In the genomic region with DNA sequence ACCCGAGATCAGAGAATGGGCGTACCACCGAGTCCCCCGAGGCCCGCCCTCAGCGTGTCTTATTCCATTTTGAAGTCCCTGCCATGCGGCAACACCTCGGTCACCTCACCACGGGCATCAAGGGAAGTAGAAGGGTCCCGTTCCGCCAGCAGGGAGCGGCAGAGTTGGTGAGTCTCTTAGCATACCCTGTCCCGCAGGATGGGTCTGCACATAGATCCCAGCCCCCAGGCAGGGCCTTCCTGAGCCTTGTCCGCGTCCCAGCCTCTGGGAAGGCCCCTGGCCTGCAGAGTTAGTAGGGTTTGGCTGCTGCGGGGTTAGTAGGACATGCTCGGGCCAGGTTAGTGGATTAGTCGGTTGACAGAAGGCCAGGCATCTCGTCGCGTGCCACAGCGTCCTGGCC, we compare ENCODE assay signal across 11 mouse cellular contexts. TPM values are rescaled to one million over a fixed set of nuclear protein-coding genes. Genes with fewer than 3 reads are reported as not detected.
DNase-seq lines count a peak whose midpoint lies in the region; ATAC-seq and TF ChIP-seq lines count a peak whose summit lies in the region.
"Had no signal": no experiment of that assay in that cellular context is flagged by ENCODE, and none has a peak within 500 bp of the region (broad histone marks: within the 10 kb centered on the region; RNA-seq: fewer than 3 reads in every experiment).

No protein-coding gene starts in this region.

- H3K9me3 ChIP-seq in lung, embryonic 14.5 days (ENCODE audit: low read depth, low read length) = no peaks in the 10 kb centered on the region
- H3K9me3 ChIP-seq in forebrain, embryonic 12.5 days = no peaks in the 10 kb centered on the region
- no peaks in the 10 kb centered on the region for H3K9me3 ChIP-seq in limb, embryonic 10.5 days (replicated peaks)
- H3K9me3 ChIP-seq in neural tube, embryonic 14.5 days (ENCODE audit: control insufficient read depth, low read length) = no peaks in the 10 kb centered on the region
- H3K9me3 ChIP-seq in stomach, postnatal 0 days (ENCODE audit: control insufficient read depth, low read length) = no peaks in the 10 kb centered on the region
- no peaks in the 10 kb centered on the region for H3K9me3 ChIP-seq in heart, embryonic 11.5 days (replicated peaks; ENCODE audit: control insufficient read depth, low read length)
- H3K9me3 ChIP-seq: liver, embryonic 13.5 days had no signal

- ATAC-seq in lung, embryonic 14.5 days (ENCODE audit: insufficient read depth) = no peak
- ATAC-seq in forebrain, embryonic 12.5 days (ENCODE audit: low FRiP score) = no peak
- ATAC-seq in neural tube, embryonic 14.5 days (ENCODE audit: low read depth) = no peak
- ATAC-seq in stomach, postnatal 0 days (ENCODE audit: low FRiP score, low TSS enrichment) = no peak
- no peak for ATAC-seq in heart, embryonic 11.5 days (replicated peaks; ENCODE audit: insufficient number of reproducible peaks, low FRiP score, low TSS enrichment)

- H3K27ac ChIP-seq in lung, embryonic 14.5 days (ENCODE audit: low read depth) = no peak overlapping the region
- H3K27ac ChIP-seq in forebrain, embryonic 12.5 days = peak overlapping the region; percentile 85
- H3K27ac ChIP-seq in limb, embryonic 10.5 days = peak overlapping the region; percentile 53
- H3K27ac ChIP-seq in neural tube, embryonic 14.5 days (ENCODE audit: low read depth, low read length) = no peak overlapping the region; the same call in 1 of the 2 replicates
- no peak overlapping the region for H3K27ac ChIP-seq in stomach, postnatal 0 days (replicated peaks)
- H3K27ac ChIP-seq in heart, embryonic 11.5 days (ENCODE audit: low read depth, low read length) = no peak overlapping the region
- H3K27ac ChIP-seq: liver, embryonic 13.5 days had no signal

- no peak overlapping the region for H3K4me2 ChIP-seq in lung, embryonic 14.5 days
- H3K4me2 ChIP-seq in forebrain, embryonic 12.5 days = 0 out of 2 replicates have a peak overlapping the region, but pooled peaks have one; percentile 2
- H3K4me2 ChIP-seq in neural tube, embryonic 14.5 days (ENCODE audit: low read depth, low read length) = no peak overlapping the region
- no peak overlapping the region for H3K4me2 ChIP-seq in stomach, postnatal 0 days (replicated peaks; ENCODE audit: low read depth)
- no peak overlapping the region for H3K4me2 ChIP-seq in heart, embryonic 11.5 days
- H3K4me2 ChIP-seq: liver, embryonic 13.5 days had no signal

- no peak overlapping the region for H3K4me3 ChIP-seq in lung, embryonic 14.5 days (ENCODE audit: low read depth, low read length)
- H3K4me3 ChIP-seq in forebrain, embryonic 12.5 days (replicated peaks) = no peak overlapping the region
- no peak overlapping the region for H3K4me3 ChIP-seq in limb, embryonic 10.5 days
- H3K4me3 ChIP-seq in neural tube, embryonic 14.5 days (ENCODE audit: low read depth, low read length) = no peak overlapping the region
- H3K4me3 ChIP-seq in stomach, postnatal 0 days (ENCODE audit: low read depth, low read length) = no peak overlapping the region
- no peak overlapping the region for H3K4me3 ChIP-seq in heart, embryonic 11.5 days (ENCODE audit: low read depth, low read length)
- H3K4me3 ChIP-seq: liver, embryonic 13.5 days had no signal

- TF ChIP-seq EP300 in stomach, postnatal 0 days (optimal IDR thresholded peaks at IDR 0.05) = no peak

- H3K9ac ChIP-seq in lung, embryonic 14.5 days = no peak overlapping the region
- H3K9ac ChIP-seq in forebrain, embryonic 12.5 days = peak overlapping the region; percentile 30
- H3K9ac ChIP-seq in neural tube, embryonic 14.5 days (replicated peaks; ENCODE audit: low read depth, low read length) = peak overlapping the region; percentile 2; the same call in 1 of the 2 replicates
- no peak overlapping the region for H3K9ac ChIP-seq in stomach, postnatal 0 days (ENCODE audit: low read length)
- no peak overlapping the region for H3K9ac ChIP-seq in heart, embryonic 11.5 days (ENCODE audit: low read depth, low read length)
- H3K9ac ChIP-seq: liver, embryonic 13.5 days had no signal

- H3K4me1 ChIP-seq in lung, embryonic 14.5 days (ENCODE audit: insufficient read depth) = 0 out of 2 replicates have a peak, but pooled peaks cover 5% of the 10 kb centered on the region
- H3K4me1 ChIP-seq in forebrain, embryonic 12.5 days = peaks cover 96% of the 10 kb centered on the region
- H3K4me1 ChIP-seq in limb, embryonic 10.5 days = peaks cover 42% of the 10 kb centered on the region
- H3K4me1 ChIP-seq in neural tube, embryonic 14.5 days (ENCODE audit: control insufficient read depth, insufficient read depth, low read length) = peaks cover 36% of the 10 kb centered on the region
- no peaks in the 10 kb centered on the region for H3K4me1 ChIP-seq in stomach, postnatal 0 days (replicated peaks; ENCODE audit: control insufficient read depth, insufficient read depth)
- H3K4me1 ChIP-seq in heart, embryonic 11.5 days (ENCODE audit: control insufficient read depth, insufficient read depth, low read length) = peaks cover 8% of the 10 kb centered on the region; the same call in 1 of the 2 replicates

- 56% methylated on average over 22 of the region's 22 CpGs for WGBS in lung, embryonic 14.5 days
- WGBS in forebrain, embryonic 12.5 days = 49% methylated on average over 22 of the region's 22 CpGs
- 57% methylated on average over 22 of the region's 22 CpGs for WGBS in limb, embryonic 10.5 days
- WGBS in neural tube, embryonic 14.5 days = 58% methylated on average over 22 of the region's 22 CpGs
- 52% methylated on average over 21 of the region's 22 CpGs for WGBS in stomach, postnatal 0 days
- WGBS in heart, embryonic 11.5 days (ENCODE audit: insufficient replicate concordance) = 55% methylated on average over 22 of the region's 22 CpGs

- no peaks in the 10 kb centered on the region for H3K36me3 ChIP-seq in lung, embryonic 14.5 days (ENCODE audit: insufficient read depth)
- peaks cover 47% of the 10 kb centered on the region for H3K36me3 ChIP-seq in forebrain, embryonic 12.5 days (replicated peaks)
- no peaks in the 10 kb centered on the region for H3K36me3 ChIP-seq in limb, embryonic 10.5 days
- peaks cover 35% of the 10 kb centered on the region for H3K36me3 ChIP-seq in neural tube, embryonic 14.5 days (ENCODE audit: control insufficient read depth, insufficient read depth, low read length)
- no peaks in the 10 kb centered on the region for H3K36me3 ChIP-seq in stomach, postnatal 0 days (ENCODE audit: control insufficient read depth, insufficient read depth, low read length)
- H3K36me3 ChIP-seq in heart, embryonic 11.5 days (ENCODE audit: control insufficient read depth, insufficient read depth, low read length) = no peaks in the 10 kb centered on the region
- H3K36me3 ChIP-seq: liver, embryonic 13.5 days had no signal

- no peak for DNase-seq in lung, embryonic 14.5 days
- no peak for DNase-seq in lung, postnatal 10 days
- DNase-seq in limb, embryonic 10.5 days (ENCODE audit: low spot score) = no peak
- no peak for DNase-seq in stomach, postnatal 0 days (ENCODE audit: low spot score)
- DNase-seq in ovary, postnatal 10 days (ENCODE audit: low spot score) = no peak
- DNase-seq: cerebellum, adult 11 months; kidney, adult 8-10 months; liver, embryonic 13.5 days had no signal

- 0 out of 2 replicates have a peak, but pooled peaks have one; percentile 5 for TF ChIP-seq CTCF in lung, embryonic 14.5 days (IDR thresholded peaks at IDR 0.05; ENCODE audit: low read depth)
- TF ChIP-seq CTCF in stomach, postnatal 0 days (IDR thresholded peaks at IDR 0.05; ENCODE audit: low read depth) = no peak; the same call in 1 of the 2 replicates

- no peaks in the 10 kb centered on the region for H3K27me3 ChIP-seq in lung, embryonic 14.5 days (ENCODE audit: insufficient read depth, low read length)
- H3K27me3 ChIP-seq in forebrain, embryonic 12.5 days = no peaks in the 10 kb centered on the region
- H3K27me3 ChIP-seq in limb, embryonic 10.5 days (ENCODE audit: low read depth, poor library complexity, severe bottlenecking) = peaks cover 52% of the 10 kb centered on the region
- no peaks in the 10 kb centered on the region for H3K27me3 ChIP-seq in neural tube, embryonic 14.5 days (ENCODE audit: control insufficient read depth, insufficient read depth, low read length)
- no peaks in the 10 kb centered on the region for H3K27me3 ChIP-seq in stomach, postnatal 0 days (ENCODE audit: control insufficient read depth, insufficient read depth, low read length)
- peaks cover 31% of the 10 kb centered on the region for H3K27me3 ChIP-seq in heart, embryonic 11.5 days (ENCODE audit: control insufficient read depth, insufficient read depth, low read length)

RNA-seq across cellular contexts. Expression of a gene that starts 35.3 kb away (rescaled TPM):
- 2.4 and 2.7 TPM in 2 replicates for polyA plus RNA-seq in lung, embryonic 14.5 days (2014; fragmentation: Nextera tagmentation; extraction: Ambion mirVana)
- 1.2 and 1.4 TPM in 2 replicates for polyA plus RNA-seq in forebrain, embryonic 12.5 days (2016; fragmentation: Nextera tagmentation; extraction: Ambion mirVana)
- polyA plus RNA-seq in limb, embryonic 10.5 days (2016; fragmentation: Nextera tagmentation; extraction: Ambion mirVana) = 0.34 and 0.46 TPM in 2 replicates
- polyA plus RNA-seq in neural tube, embryonic 14.5 days (2014; fragmentation: Nextera tagmentation; extraction: Ambion mirVana) = 0.79 and 2.7 TPM in 2 replicates
- 1.9 and 2.2 TPM in 2 replicates for polyA plus RNA-seq in stomach, postnatal 0 days (2015; fragmentation: Nextera tagmentation; extraction: Ambion mirVana)
- polyA plus RNA-seq in heart, embryonic 11.5 days (2014; fragmentation: Nextera tagmentation; extraction: Ambion mirVana) = 0.66 TPM in 1 of 2 replicates, not detected in the other

RNA-seq across cellular contexts. Expression of a gene that starts 38.6 kb away (rescaled TPM):
- polyA plus RNA-seq in lung, embryonic 14.5 days (2014; fragmentation: Nextera tagmentation; extraction: Ambion mirVana) = 2.0 TPM in 2 replicates
- 1.2 and 1.3 TPM in 2 replicates for polyA plus RNA-seq in forebrain, embryonic 12.5 days (2016; fragmentation: Nextera tagmentation; extraction: Ambion mirVana)
- not detected in 2 replicates for polyA plus RNA-seq in limb, embryonic 10.5 days (2016; fragmentation: Nextera tagmentation; extraction: Ambion mirVana)
- polyA plus RNA-seq in neural tube, embryonic 14.5 days (2014; fragmentation: Nextera tagmentation; extraction: Ambion mirVana) = 3.4 and 4.5 TPM in 2 replicates
- 1.7 and 2.0 TPM in 2 replicates for polyA plus RNA-seq in stomach, postnatal 0 days (2015; fragmentation: Nextera tagmentation; extraction: Ambion mirVana)
- polyA plus RNA-seq in heart, embryonic 11.5 days (2014; fragmentation: Nextera tagmentation; extraction: Ambion mirVana) = not detected in 2 replicates

RNA-seq across cellular contexts. Expression of a gene that starts 59.5 kb away (rescaled TPM):
- polyA plus RNA-seq in lung, embryonic 14.5 days (2014; fragmentation: Nextera tagmentation; extraction: Ambion mirVana) = 53.2 and 57.7 TPM in 2 replicates
- polyA plus RNA-seq in forebrain, embryonic 12.5 days (2016; fragmentation: Nextera tagmentation; extraction: Ambion mirVana) = 27.1 and 28.6 TPM in 2 replicates
- polyA plus RNA-seq in limb, embryonic 10.5 days (2016; fragmentation: Nextera tagmentation; extraction: Ambion mirVana) = 37.5 and 38.0 TPM in 2 replicates
- 27.1 and 28.1 TPM in 2 replicates for polyA plus RNA-seq in neural tube, embryonic 14.5 days (2014; fragmentation: Nextera tagmentation; extraction: Ambion mirVana)
- polyA plus RNA-seq in stomach, postnatal 0 days (2015; fragmentation: Nextera tagmentation; extraction: Ambion mirVana) = 29.2 and 30.2 TPM in 2 replicates
- 30.2 and 31.2 TPM in 2 replicates for polyA plus RNA-seq in heart, embryonic 11.5 days (2014; fragmentation: Nextera tagmentation; extraction: Ambion mirVana)

Comparison
In these comparisons a context has a peak if more than half of its experiments do, and no peak if none do; other contexts are left out.
1. H3K27ac ChIP-seq: peak in forebrain, embryonic 12.5 days (single experiment) and limb, embryonic 10.5 days (single experiment); none in lung, embryonic 14.5 days (single experiment), neural tube, embryonic 14.5 days (single experiment), stomach, postnatal 0 days (single experiment) and heart, embryonic 11.5 days (single experiment).
2. H3K9ac ChIP-seq: peak in forebrain, embryonic 12.5 days (single experiment) and neural tube, embryonic 14.5 days (single experiment); none in lung, embryonic 14.5 days (single experiment), stomach, postnatal 0 days (single experiment) and heart, embryonic 11.5 days (single experiment).